ENCODE assay signal across 9 mouse cellular contexts in genomic region chr13:93718948-93719347, GRCm38 (mm10). TPM values are rescaled to one million over a fixed set of nuclear protein-coding genes. Genes with fewer than 3 reads are reported as not detected.
DNase-seq lines count a peak whose midpoint lies in the region; ATAC-seq and TF ChIP-seq lines count a peak whose summit lies in the region.
"Had no signal": no experiment of that assay in that cellular context is flagged by ENCODE, and none has a peak within 500 bp of the region (broad histone marks: within the 10 kb centered on the region; RNA-seq: fewer than 3 reads in every experiment).

No protein-coding gene starts in this region.

- no peaks in the 10 kb centered on the region for H3K4me1 ChIP-seq in liver, embryonic 12.5 days
- peaks cover 2% of the 10 kb centered on the region; the same call in 1 of the 2 replicates for H3K4me1 ChIP-seq in bone marrow macrophage, adult 2 months (ENCODE audit: control insufficient read depth, insufficient read depth, low read length)
- peaks cover 17% of the 10 kb centered on the region for H3K4me1 ChIP-seq in embryonic facial prominence, embryonic 13.5 days
- H3K4me1 ChIP-seq in limb, embryonic 15.5 days: peaks cover 7% of the 10 kb centered on the region

- no peaks in the 10 kb centered on the region; the same call in 1 of the 2 replicates for H3K27me3 ChIP-seq in liver, embryonic 12.5 days (replicated peaks)
- no peaks in the 10 kb centered on the region for H3K27me3 ChIP-seq in embryonic facial prominence, embryonic 13.5 days
- no peaks in the 10 kb centered on the region for H3K27me3 ChIP-seq in limb, embryonic 15.5 days

- no peak overlapping the region for H3K27ac ChIP-seq in liver, embryonic 12.5 days
- no peak overlapping the region for H3K27ac ChIP-seq in bone marrow macrophage, adult 2 months (ENCODE audit: insufficient read depth, low read depth, low read length)
- H3K27ac ChIP-seq in embryonic facial prominence, embryonic 13.5 days: no peak overlapping the region
- no peak overlapping the region for H3K27ac ChIP-seq in limb, embryonic 15.5 days

- no peak overlapping the region for H3K4me2 ChIP-seq in liver, embryonic 12.5 days
- H3K4me2 ChIP-seq in embryonic facial prominence, embryonic 13.5 days: peak overlapping the region; percentile 42
- H3K4me2 ChIP-seq in limb, embryonic 15.5 days: 0 out of 2 replicates have a peak overlapping the region, but pooled peaks have one; percentile 19

- peak; percentile 82 for TF ChIP-seq CTCF in bone marrow macrophage, adult 2 months (IDR thresholded peaks at IDR 0.05; ENCODE audit: low read depth, low read length)

- H3K9ac ChIP-seq in liver, embryonic 12.5 days: no peak overlapping the region
- H3K9ac ChIP-seq in embryonic facial prominence, embryonic 13.5 days: no peak overlapping the region
- H3K9ac ChIP-seq in limb, embryonic 15.5 days: no peak overlapping the region

- no peaks in the 10 kb centered on the region for H3K9me3 ChIP-seq in liver, embryonic 12.5 days (replicated peaks)
- H3K9me3 ChIP-seq in embryonic facial prominence, embryonic 13.5 days: no peaks in the 10 kb centered on the region
- no peaks in the 10 kb centered on the region for H3K9me3 ChIP-seq in limb, embryonic 15.5 days

- ATAC-seq in liver, embryonic 12.5 days: no peak
- no peak for ATAC-seq in embryonic facial prominence, embryonic 13.5 days (ENCODE audit: insufficient number of reproducible peaks, insufficient read depth, low FRiP score, low TSS enrichment, low read depth)
- no peak for ATAC-seq in limb, embryonic 15.5 days (ENCODE audit: insufficient number of reproducible peaks, low FRiP score, low TSS enrichment, low read depth)

- H3K4me3 ChIP-seq in liver, embryonic 12.5 days: no peak overlapping the region
- no peak overlapping the region for H3K4me3 ChIP-seq in bone marrow macrophage, adult 2 months (ENCODE audit: insufficient read depth, low read length)
- peak overlapping the region; percentile 10; the same call in 1 of the 2 replicates for H3K4me3 ChIP-seq in embryonic facial prominence, embryonic 13.5 days
- no peak overlapping the region for H3K4me3 ChIP-seq in limb, embryonic 15.5 days

- peak; percentile 64 for DNase-seq in liver
- peak; percentile 60 for DNase-seq in kidney, adult 9 months
- peak; percentile 63 for DNase-seq in ovary, postnatal 36 days (ENCODE audit: low spot score)
- peak; percentile 77 for DNase-seq in urinary bladder, postnatal 25 days (ENCODE audit: low spot score)

- TF ChIP-seq POLR2A in bone marrow macrophage, adult 2 months (IDR thresholded peaks at IDR 0.05; ENCODE audit: borderline replicate concordance, low read depth, low read length): no peak

- no peaks in the 10 kb centered on the region for H3K36me3 ChIP-seq in liver, embryonic 12.5 days
- H3K36me3 ChIP-seq in embryonic facial prominence, embryonic 13.5 days: no peaks in the 10 kb centered on the region
- H3K36me3 ChIP-seq in limb, embryonic 15.5 days: no peaks in the 10 kb centered on the region

- WGBS in liver, embryonic 12.5 days (ENCODE audit: insufficient replicate concordance): 4% methylated on average over 7 of the region's 7 CpGs
- 2% methylated on average over 7 of the region's 7 CpGs for WGBS in embryonic facial prominence, embryonic 13.5 days
- WGBS in limb, embryonic 15.5 days: 3% methylated on average over 7 of the region's 7 CpGs

RNA-seq across cellular contexts. Expression of gene Dmgdh, which starts 44.7 kb away (rescaled TPM):
- 7.5 and 8.5 TPM in 2 replicates for polyA plus RNA-seq in liver, embryonic 12.5 days (2016; fragmentation: Nextera tagmentation; extraction: Ambion mirVana)
- not detected in 2 replicates for polyA plus RNA-seq in bone marrow macrophage, adult 2 months (2012; ENCODE audit: insufficient read depth, insufficient read length, missing spikeins)
- 0.07 and 0.26 TPM in 2 replicates for polyA plus RNA-seq in embryonic facial prominence, embryonic 13.5 days (2015; fragmentation: Nextera tagmentation; extraction: Ambion mirVana)
- polyA plus RNA-seq in limb, embryonic 15.5 days (2015; fragmentation: Nextera tagmentation; extraction: Ambion mirVana): 0.24 TPM in 1 of 2 replicates, not detected in the other
- polyA plus RNA-seq: stomach, embryonic 14.5 days had no signal

RNA-seq across cellular contexts. Expression of gene Bhmt2, which starts 44.8 kb away (rescaled TPM):
- polyA plus RNA-seq in liver, embryonic 12.5 days (2016; fragmentation: Nextera tagmentation; extraction: Ambion mirVana): 12.3 and 12.7 TPM in 2 replicates
- not detected in 2 replicates for polyA plus RNA-seq in bone marrow macrophage, adult 2 months (2012; ENCODE audit: insufficient read depth, insufficient read length, missing spikeins)
- polyA plus RNA-seq in embryonic facial prominence, embryonic 13.5 days (2015; fragmentation: Nextera tagmentation; extraction: Ambion mirVana): 0.37 TPM in 1 of 2 replicates, not detected in the other
- polyA plus RNA-seq in limb, embryonic 15.5 days (2015; fragmentation: Nextera tagmentation; extraction: Ambion mirVana): not detected in 2 replicates
- polyA plus RNA-seq: stomach, embryonic 14.5 days had no signal

RNA-seq across cellular contexts. Expression of gene Arsb, which starts 52.5 kb away (rescaled TPM):
- 2.8 and 3.5 TPM in 2 replicates for polyA plus RNA-seq in liver, embryonic 12.5 days (2016; fragmentation: Nextera tagmentation; extraction: Ambion mirVana)
- 18.5 and 21.8 TPM in 2 replicates for polyA plus RNA-seq in bone marrow macrophage, adult 2 months (2012; ENCODE audit: insufficient read depth, insufficient read length, missing spikeins)
- 11.9 and 14.1 TPM in 2 replicates for polyA plus RNA-seq in embryonic facial prominence, embryonic 13.5 days (2015; fragmentation: Nextera tagmentation; extraction: Ambion mirVana)
- 14.1 and 16.4 TPM in 2 replicates for polyA plus RNA-seq in limb, embryonic 15.5 days (2015; fragmentation: Nextera tagmentation; extraction: Ambion mirVana)
